Mouse (Mus musculus) lung, postnatal 0 days (tissue): ENCODE data around the gene Kif20b. TPM values are rescaled to one million over a fixed set of nuclear protein-coding genes. Genes with fewer than 3 reads are reported as not detected.

Experiments used
- ATAC-seq: fragments of 200-750 bp; cut with Nextera tagmentation; 2 replicates; pipeline ENCODE4 v1.8.0; 2017; ENCODE audit warnings: moderate library complexity
- DNase-seq: peaks from one replicate; pipeline ENCODE4 v3.0.0-alpha.2; 2016; ENCODE audit warnings: low spot score
- H3K27ac ChIP-seq: fragments of 300-500 bp; sonication (generic); 2 replicates; pipeline ENCODE4 v1.5.1; 2014; ENCODE audit warnings: antibody characterized with exemption, mild to moderate bottlenecking, low read length, mixed read lengths
- H3K27me3 ChIP-seq: fragments of 300-500 bp; sonication (generic); replicated peaks from 2 replicates; pipeline ENCODE4 v1.6.1; 2014; ENCODE audit warnings: low read length, mixed read lengths; ENCODE audit not compliant: insufficient read depth
- H3K36me3 ChIP-seq: fragments of 300-500 bp; sonication (generic); 2 replicates; pipeline ENCODE4 v1.6.1; 2014; ENCODE audit warnings: low read length, mixed read lengths; ENCODE audit not compliant: insufficient read depth
- H3K4me1 ChIP-seq: fragments of 300-500 bp; sonication (generic); 2 replicates; pipeline ENCODE4 v1.6.1; 2014; ENCODE audit warnings: antibody characterized with exemption, low read depth, low read length, mixed read lengths; ENCODE audit not compliant: insufficient read depth
- H3K4me2 ChIP-seq: fragments of 300-500 bp; sonication (generic); replicated peaks from 2 replicates; pipeline ENCODE4 v1.6.1; 2014; ENCODE audit warnings: low read depth, mild to moderate bottlenecking, low read length, moderate library complexity, mixed read lengths
- H3K4me3 ChIP-seq: fragments of 300-500 bp; sonication (generic); 2 replicates; pipeline ENCODE4 v1.5.1; 2014; ENCODE audit warnings: low read depth, low read length
- H3K9ac ChIP-seq: fragments of 300-500 bp; sonication (generic); replicated peaks from 2 replicates; pipeline ENCODE4 v1.6.1; 2014; ENCODE audit warnings: low read depth, mild to moderate bottlenecking
- H3K9me3 ChIP-seq: fragments of 300-500 bp; sonication (generic); 2 replicates; pipeline ENCODE4 v1.6.1; 2016; ENCODE audit warnings: low read length, mixed read lengths
- CTCF ChIP-seq: IDR thresholded peaks from 2 replicates; pipeline ENCODE4 v1.5.1; 2016; ENCODE audit warnings: antibody characterized with exemption, mild to moderate bottlenecking
- EP300 ChIP-seq: IDR thresholded peaks from 2 replicates; pipeline ENCODE4 v1.6.1; 2016; ENCODE audit warnings: antibody characterized with exemption, mild to moderate bottlenecking, control low read depth
- WGBS: fragments of 180-500 bp; shearing (Covaris S2); extraction: QIAGEN DNeasy Blood & Tissue Kit; methylation state at CpG from one replicate; pipeline ENCODE4 v1.1.7; 2014; 5-methylcytosine and 5-hydroxymethylcytosine counted together
- microRNA counts: library from miRNA; unstranded; fragments of <30 nt; microRNA quantifications from one replicate; lab custom pipeline; 2015
- microRNA-seq: library from miRNA; unstranded; fragments of <30 nt; microRNA quantifications from one replicate; pipeline ENCODE4, GENCODE M21; 2016
- polyA plus RNA-seq: library from polyadenylated mRNA; unstranded; fragments of >200 nt; fragmentation: Nextera tagmentation; extraction: Ambion mirVana; gene quantifications from 2 replicates; pipeline ENCODE4 v1.2.1, GENCODE M21; 2015

Gene Kif20b
- polyA plus RNA-seq, 1 experiment from 2014 or later = 4.2 TPM

- Histone ChIP-seq H3K4me3 (no peak overlapping the region), H3K27me3 (no peaks in the 10 kb centered on the region), H3K9me3 (no peaks in the 10 kb centered on the region), H3K27ac (no peak overlapping the region), H3K4me2 (no peak overlapping the region), H3K36me3 (no peaks in the 10 kb centered on the region), H3K4me1 (no peaks in the 10 kb centered on the region), H3K9ac (no peak overlapping the region)
- WGBS = 68% methylated on average over 3 of the region's 3 CpGs
- TF ChIP-seq CTCF (no peak), EP300 (no peak)
- ATAC-seq (no peak), DNase-seq (no peak)
Observed at GRCm38 (mm10) chr19:35015058-35015457, 92.9 kb downstream of the Kif20b start.

- H3K27ac ChIP-seq = no peak overlapping the region
- H3K27me3 ChIP-seq = no peaks in the 10 kb centered on the region
- ATAC-seq (no peak), DNase-seq (no peak)
- no peaks in the 10 kb centered on the region for H3K9me3 ChIP-seq
- no peaks in the 10 kb centered on the region for H3K36me3 ChIP-seq
- TF ChIP-seq EP300 (no peak), CTCF (no peak)
- no peak overlapping the region for H3K4me3 ChIP-seq
- no peak overlapping the region for H3K9ac ChIP-seq
- WGBS = 37% methylated on average over 4 of the region's 4 CpGs
- H3K4me2 ChIP-seq = no peak overlapping the region
- H3K4me1 ChIP-seq = no peaks in the 10 kb centered on the region
Observed at GRCm38 (mm10) chr19:35017474-35018208, 95.5 kb downstream of the Kif20b start.

GRCm38 (mm10) chr19:35018209-35018581, 96.0 kb downstream of the Kif20b start:
- Histone ChIP-seq H3K9ac (no peak overlapping the region), H3K9me3 (no peaks in the 10 kb centered on the region), H3K4me1 (no peaks in the 10 kb centered on the region), H3K36me3 (no peaks in the 10 kb centered on the region), H3K4me2 (no peak overlapping the region), H3K27ac (no peak overlapping the region), H3K27me3 (no peaks in the 10 kb centered on the region), H3K4me3 (no peak overlapping the region)
- DNase-seq (no peak), ATAC-seq (no peak)
- 47% methylated on average over 4 of the region's 4 CpGs for WGBS
- TF ChIP-seq CTCF (no peak), EP300 (no peak)

MicroRNA genes within 50 kb of the gene (microRNA counts, 519-probe panel; counts per million panel counts)
- microRNA mmu-miR-1950 (lab: Ali Mortazavi, UCI) = not detected

Small RNA genes within 50 kb of the gene (microRNA-seq; reads per million reads assigned to microRNA genes)
- not detected for gene Mir1950

Other genes with a start within 250 kb of the Kif20b start
- 8.4 and 9.4 TPM in 2 replicates for gene Slc16a12, start 175.1 kb upstream of the Kif20b start, polyA plus RNA-seq
- 5.6 and 8.1 TPM in 2 replicates for gene Pank1, start 42.9 kb upstream of the Kif20b start, polyA plus RNA-seq